Mouse (Mus musculus): ENCODE data around the gene Nme9.

The Nme9 gene

DNA sequence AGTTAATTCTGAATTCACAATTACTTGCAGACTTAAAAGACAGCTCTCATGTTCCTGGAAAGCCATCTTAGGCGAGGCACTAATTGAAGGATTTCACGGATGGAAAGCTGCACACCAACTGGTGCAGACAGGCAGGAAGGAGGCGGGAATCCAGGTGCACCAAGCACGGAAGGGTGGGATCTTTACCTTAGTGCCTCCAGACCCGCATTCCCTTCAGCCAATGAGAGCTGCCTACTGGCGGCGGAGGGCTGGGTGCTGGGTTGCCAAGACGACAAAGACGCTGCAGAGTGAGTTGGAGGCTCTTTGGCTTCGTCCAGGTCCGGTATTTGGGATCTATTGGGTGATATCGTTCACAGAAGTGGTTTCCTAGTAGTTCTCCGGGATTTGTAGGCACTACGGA is at the start of gene Nme9:
TSS of gene Nme9 (plus strand) at position 315 of the 400 bp plus-strand sequence.
- DNase-seq (ENCODE audit: extremely low spot score, low spot score), result no peak

DNA sequence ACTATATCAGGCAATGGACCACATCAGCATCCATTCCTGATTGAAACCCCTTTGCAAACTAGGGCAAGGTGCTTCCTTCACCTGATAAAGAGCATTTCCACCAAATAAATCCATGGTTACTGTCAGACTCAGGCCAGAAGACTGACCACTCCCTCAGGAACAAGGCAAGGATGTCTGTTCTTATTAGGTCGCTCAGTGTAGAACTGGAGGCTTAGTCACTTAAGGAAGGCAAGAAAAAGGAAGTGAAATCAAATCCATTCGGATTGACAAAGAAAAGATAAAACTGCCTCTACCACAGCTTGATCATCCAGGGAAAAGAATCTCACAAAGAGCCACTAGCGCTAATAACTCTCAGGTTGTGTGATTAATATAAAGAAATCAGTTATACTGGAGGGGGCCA is 42.0 kb upstream of the Nme9 start:
- no peak for DNase-seq (ENCODE audit: extremely low spot score, low spot score)

DNA sequence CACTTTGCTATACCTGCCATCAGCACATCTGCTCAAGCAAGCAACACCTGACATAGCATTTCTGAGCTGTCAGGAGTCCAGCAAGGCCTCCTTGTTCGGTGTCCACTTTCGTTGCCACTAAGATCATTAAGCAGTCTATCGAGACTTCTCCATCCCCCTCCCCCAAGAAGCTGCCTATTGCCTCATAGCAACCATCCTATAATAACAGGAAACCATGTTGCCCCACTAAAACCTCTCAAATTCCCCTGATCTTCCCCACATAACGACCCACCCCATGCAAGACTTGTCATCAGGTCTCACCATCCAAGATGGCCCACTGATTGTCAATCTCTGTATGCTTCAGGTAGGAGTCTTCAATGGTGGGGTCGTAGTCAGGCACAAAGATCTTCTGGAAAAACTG is 40.2 kb upstream of the Nme9 start:
- DNase-seq (ENCODE audit: extremely low spot score, low spot score), result no peak

DNA sequence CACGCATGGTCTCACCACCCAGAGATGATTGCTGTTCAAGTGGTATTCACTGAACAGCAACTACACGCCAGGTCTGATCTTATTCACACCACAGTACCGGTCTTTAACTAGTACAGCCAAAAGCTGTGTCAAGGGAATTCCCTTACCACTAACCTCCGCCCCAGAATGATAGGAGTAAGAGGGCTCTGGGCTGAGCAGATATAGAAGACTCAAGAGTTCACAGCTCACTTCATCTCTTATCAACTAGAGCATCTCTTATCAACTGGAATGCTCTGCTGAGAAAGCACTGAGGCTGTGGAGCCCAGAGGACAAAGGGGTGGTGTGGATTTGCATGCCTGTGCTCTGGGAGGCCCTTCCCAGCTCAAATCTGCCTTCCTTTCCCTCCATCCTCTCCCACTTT is 39.5 kb upstream of the Nme9 start:
- no peak for DNase-seq (ENCODE audit: extremely low spot score, low spot score)

DNA sequence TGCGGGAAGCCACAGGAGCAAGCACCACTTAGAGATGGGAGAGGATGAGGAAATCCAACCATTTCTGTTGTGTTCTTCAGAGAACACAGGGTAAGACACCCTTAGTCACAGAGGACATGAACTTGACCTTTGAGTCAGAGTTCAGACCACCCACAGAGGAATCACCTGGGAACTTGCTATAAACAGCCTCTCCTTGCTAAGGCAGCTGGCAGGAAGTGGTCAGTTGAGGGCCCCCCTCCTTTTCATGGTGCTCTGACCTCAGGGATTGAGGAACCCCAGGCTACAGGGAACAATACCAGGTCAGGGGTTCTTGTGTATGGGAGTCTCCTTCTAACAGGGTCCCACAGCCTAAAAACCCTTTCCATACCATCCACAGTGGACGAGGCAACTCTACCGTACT is 34.5 kb upstream of the Nme9 start:
- no peak for DNase-seq (ENCODE audit: extremely low spot score, low spot score)

DNA sequence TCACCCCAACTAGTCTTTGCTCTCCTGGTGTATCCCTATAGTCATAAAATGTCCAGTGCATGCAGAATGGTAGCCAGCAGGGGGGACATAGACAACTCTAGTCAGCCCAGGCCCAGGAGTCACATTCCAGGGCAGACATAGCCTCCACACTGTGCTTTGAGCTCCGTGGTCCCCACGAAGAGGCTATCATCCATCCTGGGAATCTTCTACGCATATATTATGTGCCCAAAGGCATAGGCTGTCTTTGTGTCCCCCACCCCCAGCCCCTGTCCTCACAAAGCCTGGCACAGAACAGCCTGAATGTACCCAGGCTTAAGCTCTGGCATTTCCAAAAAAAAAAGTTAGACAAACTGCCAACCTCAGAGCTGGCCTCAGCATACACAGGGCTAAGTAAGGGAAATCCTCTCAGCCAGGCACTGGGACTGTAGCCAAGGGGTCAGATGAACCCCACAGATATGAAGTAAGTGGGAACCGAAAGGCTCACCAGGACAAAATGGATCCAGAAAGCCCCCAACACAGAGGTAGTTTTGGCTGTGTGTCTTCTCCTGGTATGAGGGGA is 33.9 kb upstream of the Nme9 start:
- DNase-seq (ENCODE audit: extremely low spot score, low spot score), result no peak

DNA sequence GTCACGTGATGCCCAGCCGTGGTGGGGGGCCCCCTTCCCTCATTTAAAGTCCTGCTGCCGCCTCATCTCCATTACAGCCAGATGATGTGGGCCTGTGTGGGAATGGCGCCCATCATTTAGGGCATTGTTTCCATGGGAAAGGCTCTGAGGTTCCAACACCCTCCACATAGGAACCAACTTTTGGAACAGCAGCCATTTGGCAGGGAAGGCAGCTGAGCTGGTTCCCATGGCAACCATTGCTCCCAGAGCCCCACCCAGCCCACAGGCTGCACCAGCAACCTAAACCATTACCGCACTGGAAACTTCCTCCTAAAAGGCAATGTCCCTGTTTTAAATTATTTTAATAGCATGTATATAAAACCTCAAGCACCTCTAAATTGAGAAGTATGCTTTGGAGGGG is 32.9 kb upstream of the Nme9 start:
- no peak for DNase-seq (ENCODE audit: extremely low spot score, low spot score)

DNA sequence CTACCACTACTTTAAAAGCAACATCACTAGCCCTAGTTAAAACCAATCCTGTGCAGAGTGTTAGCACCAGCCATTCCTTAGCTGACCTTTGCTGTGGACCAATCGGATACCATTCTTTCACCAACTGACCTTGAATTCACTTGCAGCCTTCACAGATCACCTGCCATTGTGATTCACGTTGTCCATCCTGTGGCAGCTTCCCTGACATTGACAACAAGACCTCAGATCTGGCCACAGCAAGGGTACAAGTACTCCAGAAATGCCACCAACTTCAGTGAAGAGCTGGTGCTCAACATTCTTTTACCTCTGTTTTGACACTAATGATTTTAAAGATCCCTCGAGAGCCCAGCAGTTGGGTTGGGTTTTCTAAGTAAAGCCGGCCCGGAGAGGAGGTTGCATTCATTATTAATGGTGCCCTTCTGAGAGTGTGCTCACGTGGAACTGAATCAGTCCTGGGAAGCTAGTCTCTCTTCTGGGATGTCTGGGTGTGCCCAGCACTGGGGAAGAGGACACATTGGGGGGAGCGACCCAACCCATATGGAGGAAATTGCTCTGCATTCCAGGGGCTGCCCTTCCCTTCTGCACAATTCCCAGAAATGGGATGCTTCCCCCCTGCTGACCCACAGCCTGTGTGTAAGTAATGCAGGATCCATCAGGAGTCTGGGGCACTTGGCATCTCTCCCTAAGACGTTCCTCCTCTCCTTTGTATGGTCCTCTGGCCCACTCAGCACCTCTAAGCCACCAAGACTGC is 31.1 kb upstream of the Nme9 start:
- DNase-seq (ENCODE audit: extremely low spot score, low spot score), result no peak

DNA sequence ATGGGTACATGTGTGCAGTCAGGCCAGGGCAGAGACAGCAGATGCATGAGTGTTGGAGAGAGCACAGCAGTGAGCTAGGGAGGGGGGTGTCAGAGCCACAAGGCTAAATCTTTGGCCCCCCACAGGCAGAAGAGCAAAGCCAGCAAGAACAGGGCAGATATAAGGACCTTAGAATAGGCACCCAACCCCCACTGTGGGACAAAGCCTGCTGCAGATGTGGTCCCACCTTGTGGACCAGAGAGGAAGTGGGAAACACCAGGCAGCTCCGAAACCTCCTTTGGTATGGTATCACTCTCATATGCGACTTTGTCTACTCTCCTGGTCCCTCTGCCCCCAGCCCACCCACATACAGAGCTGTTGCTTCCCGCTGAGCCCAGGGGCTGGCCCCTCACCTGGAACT is 29.4 kb upstream of the Nme9 start:
- DNase-seq (ENCODE audit: extremely low spot score, low spot score), result no peak

DNA sequence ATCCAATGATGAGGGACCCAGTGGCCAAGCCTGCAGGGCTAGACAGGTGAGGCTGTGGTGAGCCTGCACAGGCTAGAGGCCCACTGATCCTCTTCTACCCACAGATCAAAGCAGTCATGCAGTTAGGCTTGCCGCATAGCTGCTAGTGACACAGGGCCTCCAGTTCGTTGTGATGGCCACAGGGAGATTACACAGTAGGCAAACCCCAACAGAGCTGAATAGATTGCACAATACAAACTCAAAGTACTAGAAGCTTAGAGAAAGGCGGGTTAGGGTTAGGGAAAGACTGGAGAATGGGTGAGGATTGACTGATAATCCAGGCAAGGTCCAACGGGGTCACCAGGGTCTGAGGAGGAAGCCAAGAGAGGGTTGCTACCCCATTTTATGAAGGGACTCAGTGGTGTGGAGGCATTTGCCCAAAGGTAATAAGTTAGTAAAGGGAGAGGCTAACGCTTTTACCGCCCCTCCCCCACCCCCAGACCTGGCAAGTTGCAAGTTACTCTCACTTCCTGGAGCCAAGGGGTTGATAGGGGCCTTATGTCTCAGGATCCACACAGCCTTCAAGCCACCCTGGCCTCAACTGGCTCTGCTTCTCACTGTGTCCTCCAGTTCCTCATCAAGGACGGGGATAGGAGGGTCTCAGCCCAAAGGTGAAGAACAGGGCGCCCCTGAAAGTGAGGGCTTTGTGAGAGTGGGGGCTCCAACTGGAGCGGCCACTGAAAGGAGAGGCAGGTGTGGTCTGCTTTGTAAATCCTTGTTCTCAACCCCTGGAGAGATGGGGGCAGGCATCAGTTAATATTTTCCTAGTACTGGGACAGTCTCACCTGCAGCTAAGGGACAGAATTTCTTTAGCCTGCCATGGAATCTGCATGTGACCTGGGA is 27.3 kb upstream of the Nme9 start:
- no peak for DNase-seq (ENCODE audit: extremely low spot score, low spot score)

DNA sequence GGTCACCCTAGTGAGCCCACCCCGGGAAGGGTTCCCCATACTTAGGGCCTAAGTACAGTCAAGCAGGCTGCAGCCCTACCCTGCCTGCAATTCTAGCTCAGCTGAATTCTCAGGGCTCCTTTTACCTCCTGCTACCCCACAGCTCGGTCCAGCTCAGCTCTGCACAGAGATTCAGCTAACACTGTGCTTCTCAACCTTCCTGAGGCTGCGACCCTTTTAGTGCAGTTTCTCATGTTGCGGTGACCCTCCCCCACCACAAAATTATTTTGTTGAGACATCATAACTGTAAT is 26.8 kb upstream of the Nme9 start:
- DNase-seq (ENCODE audit: extremely low spot score, low spot score), result no peak

DNA sequence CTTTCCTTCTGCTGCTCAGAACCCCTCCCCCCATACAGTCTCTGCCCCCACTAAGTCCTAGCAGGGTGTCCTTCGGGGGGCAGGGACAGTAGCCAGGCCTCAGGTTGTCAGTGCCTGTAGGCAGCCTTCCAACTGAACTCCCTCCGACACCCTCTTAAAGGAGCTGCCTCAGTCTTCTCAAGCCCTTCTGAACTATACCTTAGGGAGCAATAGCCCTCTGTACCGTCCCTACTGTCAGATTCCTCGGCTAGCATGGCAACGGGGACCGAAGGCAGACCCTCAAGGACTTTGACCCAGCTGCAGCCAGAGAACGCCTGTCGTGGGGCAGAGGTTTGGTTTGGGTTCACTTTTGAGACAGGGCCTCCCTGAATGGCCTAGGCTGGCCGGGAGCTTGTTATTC is 26.0 kb upstream of the Nme9 start:
- no peak for DNase-seq (ENCODE audit: extremely low spot score, low spot score)

DNA sequence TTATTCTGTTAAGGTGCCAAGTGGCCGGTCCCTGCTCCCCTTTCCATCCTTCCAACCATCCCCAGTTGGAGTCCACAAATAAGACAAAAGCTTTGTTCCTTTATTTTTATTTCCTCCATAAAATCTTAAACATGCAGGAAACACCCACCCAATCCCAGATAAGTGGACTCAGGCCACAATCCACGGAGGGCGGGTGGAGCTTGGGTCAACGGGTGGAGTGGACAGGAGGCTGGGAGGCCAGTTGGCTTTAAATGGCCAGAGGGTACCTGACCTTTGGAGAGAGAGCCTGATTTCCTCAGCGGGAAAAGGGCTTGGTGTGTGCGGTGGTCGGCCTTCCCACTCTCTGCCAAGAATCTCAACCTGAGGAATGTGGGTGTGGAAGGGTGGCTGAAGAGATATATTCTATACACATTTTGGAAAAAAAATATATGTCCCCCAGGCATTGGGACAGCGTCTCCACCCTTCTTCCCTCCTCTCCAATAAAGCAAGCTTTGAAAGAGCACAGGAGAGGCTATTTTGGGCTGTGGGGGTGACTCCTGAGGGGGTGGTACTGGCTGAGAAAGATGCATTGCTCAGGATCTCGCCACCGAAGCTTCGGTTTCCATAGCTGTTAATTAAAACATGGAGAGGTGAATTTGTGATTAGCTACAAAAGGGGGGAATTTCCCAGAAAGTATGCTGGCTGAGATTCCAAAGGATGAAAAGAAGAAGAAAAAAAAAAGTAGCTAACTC is 22.5 kb upstream of the Nme9 start:
- no peak for DNase-seq (ENCODE audit: extremely low spot score, low spot score)

DNA sequence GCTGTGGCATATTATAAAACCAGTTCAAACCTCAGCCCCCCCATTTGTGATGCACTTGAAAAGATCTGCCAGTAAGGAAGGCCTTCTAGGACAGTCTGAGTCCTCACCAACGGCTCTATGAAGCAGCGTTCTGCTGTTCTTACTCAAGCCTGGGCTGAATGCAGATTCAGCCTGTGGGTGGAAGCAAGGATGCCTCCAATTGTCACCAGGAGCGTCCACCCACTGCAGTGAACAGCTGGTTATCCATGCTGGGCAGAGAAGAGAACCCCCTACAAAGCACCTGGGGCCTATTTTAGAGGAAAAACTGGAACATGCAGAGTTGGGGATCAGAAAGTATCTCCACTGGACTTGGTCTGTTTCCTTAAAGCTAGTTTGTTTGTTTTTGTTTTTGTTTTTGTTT is 21.4 kb upstream of the Nme9 start:
- DNase-seq (ENCODE audit: extremely low spot score, low spot score), result no peak

DNA sequence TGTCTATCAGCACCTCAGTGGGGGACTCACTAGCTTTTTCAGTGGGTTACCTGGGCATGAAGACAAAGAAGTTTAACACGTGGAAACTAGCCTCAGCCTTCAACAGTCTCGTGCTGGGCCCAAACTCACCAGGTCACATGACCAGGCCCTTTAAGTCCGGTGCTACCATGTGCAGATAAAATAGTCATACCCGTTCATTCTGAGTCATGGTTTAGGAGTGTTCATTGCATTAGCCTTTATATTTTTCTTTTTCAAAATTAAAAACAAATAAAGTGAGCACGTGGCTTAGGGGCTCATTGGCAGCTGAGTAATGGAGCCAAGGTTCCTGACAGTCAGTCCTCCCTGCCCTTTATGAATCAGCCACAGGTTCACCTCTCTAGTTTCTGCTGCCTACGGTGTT is 20.5 kb upstream of the Nme9 start:
- no peak for DNase-seq (ENCODE audit: extremely low spot score, low spot score)

DNA sequence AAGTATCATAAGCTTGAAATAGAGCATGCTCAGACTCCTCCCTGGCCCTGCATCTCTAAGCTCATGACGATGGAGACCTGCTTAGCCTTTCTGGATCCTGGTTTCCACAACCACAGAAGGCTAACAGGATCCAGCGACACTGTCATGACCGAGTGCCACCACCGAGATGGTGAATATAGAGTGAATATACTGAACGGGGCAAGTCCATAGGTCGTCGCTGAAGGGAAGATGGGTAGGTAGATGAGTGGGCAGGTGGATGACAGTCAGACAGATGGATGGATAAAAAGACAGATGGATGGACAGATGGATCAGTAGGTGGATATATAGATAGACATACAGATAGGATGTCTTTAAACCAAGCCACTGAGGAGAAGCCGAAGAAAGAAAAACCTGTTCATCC is 19.9 kb upstream of the Nme9 start:
- no peak for DNase-seq (ENCODE audit: extremely low spot score, low spot score)

DNA sequence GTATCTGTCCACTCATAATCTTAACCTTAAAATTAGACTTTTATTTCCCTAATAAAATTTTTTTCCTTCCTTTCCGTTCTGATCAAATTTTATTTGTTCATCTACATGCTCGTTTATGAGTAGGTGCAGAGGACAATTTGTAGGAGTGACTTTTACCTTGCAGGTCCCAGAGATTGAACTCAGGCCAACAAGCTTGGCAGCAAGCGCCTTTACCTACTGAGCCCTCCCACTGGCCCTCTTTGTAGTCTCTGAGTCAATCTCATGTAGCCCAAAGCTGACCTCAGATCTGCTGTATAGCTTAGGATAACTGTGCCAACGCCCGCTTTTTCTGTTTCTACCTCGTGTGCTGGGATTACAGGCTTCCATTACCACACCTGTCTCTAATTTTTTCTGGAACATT is 19.3 kb upstream of the Nme9 start:
- no peak for DNase-seq (ENCODE audit: extremely low spot score, low spot score)

DNA sequence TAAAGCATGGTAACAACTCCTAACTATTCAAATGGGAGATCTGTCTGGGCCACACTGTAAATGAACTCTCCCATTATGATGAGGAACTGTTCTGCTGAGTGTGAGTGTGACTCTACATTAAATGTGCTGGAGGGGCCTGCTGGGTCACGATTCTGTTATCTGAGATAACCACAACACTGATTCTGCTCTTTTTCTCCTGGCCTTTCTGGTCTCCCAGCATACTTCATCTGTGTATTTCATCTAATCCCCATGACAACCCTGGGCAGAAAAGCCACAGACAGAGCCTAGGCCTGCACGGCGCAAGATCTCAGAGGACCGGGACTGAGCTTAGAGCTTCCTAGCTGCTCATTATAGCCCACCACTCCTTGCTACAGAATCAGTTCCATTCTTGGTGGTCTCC is 18.8 kb upstream of the Nme9 start:
- DNase-seq (ENCODE audit: extremely low spot score, low spot score), result no peak

DNA sequence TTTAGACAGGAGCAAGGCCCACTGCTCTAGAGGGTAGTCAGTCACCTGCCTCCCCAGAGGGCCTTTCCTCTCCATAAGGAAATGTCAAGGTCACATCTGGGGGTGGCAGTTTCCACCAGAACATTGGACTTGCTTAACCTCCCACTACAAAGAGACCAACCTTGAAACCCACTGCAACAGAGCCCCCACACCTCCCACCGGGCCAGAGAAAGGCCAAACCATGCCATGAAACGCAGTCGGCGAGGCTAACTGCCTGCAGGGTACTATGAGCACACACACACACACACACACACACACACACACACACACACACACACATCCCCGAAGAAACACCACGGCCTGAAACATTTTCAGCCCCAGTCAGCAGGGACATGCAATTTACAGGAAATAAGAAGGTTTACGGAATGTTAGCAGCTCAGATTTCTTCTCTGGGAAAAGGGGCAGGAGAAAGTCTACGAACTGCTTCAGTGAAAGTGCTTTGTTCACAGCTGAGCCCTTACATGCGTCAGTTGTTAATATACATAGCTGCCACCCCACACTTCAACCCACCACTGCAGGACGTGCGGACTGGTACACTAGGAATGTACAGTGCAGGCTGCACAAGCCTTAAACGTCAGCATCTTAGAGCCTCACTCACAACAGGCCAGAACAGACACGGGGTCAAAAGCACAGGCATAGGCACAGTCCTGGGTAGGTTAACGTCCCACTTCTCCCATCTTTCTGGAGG is 16.2 kb upstream of the Nme9 start:
- peak; percentile 34 for DNase-seq (ENCODE audit: extremely low spot score, low spot score)

DNA sequence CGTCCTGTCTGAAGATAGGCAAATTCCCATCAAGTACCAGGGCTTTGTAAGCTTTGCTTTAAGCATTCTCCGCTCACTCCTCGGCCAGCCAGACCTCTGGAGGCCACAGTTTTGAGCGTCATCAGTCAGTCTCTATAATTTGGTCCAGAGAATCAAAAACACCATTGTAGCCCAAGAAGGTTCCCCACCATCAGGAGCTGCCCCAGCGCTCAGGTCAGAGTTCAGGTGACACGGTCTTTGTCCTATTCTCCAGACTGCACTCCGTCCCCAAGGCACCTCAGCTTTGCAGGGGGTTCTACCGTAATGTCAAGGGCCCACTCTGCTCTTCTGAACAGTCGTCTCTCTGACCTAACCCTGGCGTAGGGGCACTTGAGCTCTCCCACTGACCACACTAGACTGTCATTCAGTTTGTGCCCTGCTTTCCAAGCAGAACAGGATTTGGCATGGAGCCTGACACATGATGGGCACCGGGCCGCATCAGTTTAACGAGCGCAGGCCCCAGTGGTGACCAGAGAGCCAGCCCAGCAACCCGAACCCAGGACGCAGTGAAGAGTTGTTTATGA is 15.6 kb upstream of the Nme9 start:
- peak; percentile 34 for DNase-seq (ENCODE audit: extremely low spot score, low spot score)
